Mouse (Mus musculus) embryonic fibroblast, embryonic 13.5 days (primary cell): Measurements from ENCODE around the gene Pank4.

Source experiments
- CTCF ChIP-seq: IDR thresholded peaks from 2 replicates; pipeline ENCODE4 v1.5.1; 2011; ENCODE audit warnings: mild to moderate bottlenecking, control low read depth, low read length, moderate library complexity, borderline replicate concordance; ENCODE audit not compliant: insufficient read depth
- POLR2A ChIP-seq: IDR thresholded peaks from 2 replicates; pipeline ENCODE4 v1.6.1; 2011; ENCODE audit warnings: low read depth, mild to moderate bottlenecking, control low read depth, low read length, moderate library complexity

DNA sequence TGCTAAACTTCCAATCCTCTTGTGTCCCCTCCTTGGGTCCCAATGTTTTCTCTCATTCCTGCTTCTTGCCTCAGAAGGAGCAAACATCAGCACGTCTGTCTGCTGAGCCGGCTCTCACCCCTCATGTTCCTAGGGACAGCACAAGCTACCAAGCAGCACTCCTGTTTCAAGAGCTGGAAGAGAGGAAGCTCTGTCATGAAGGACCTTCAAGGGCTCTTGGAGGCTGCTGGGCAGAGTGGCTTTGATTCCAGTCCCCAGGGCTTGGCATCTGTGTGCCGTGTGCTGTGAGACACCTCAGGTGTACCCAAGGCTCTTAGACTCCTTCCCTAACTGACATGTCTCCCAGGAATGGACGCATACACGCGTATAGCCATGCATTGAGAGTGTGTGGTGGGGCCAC is 17.2 kb downstream of the Pank4 start:
- no peak for TF ChIP-seq CTCF
- no peak for TF ChIP-seq POLR2A
